Mouse (Mus musculus) liver, embryonic 13.5 days (tissue): ENCODE measurements around the gene Calml3. TPM values are rescaled to one million over a fixed set of nuclear protein-coding genes. Genes with fewer than 3 reads are reported as not detected.

ENCODE experiments used
- ATAC-seq: fragments of 200-750 bp; cut with Nextera tagmentation; 2 replicates; pipeline ENCODE4 v1.8.0; 2017; ENCODE audit warnings: low read depth, mild to moderate bottlenecking, moderate number of reproducible peaks, moderate library complexity
- DNase-seq: peaks from one replicate; pipeline ENCODE4 v3.0.0; 2022
- H3K27ac ChIP-seq: fragments of 300-500 bp; sonication (generic); 2 replicates; pipeline ENCODE4 v1.5.1; 2015; ENCODE audit warnings: moderate library complexity, mild to moderate bottlenecking, inconsistent platforms
- H3K27me3 ChIP-seq: fragments of 300-500 bp; sonication (generic); 2 replicates; pipeline ENCODE4 v1.6.1; 2015; ENCODE audit warnings: mild to moderate bottlenecking, inconsistent platforms
- H3K36me3 ChIP-seq: fragments of 300-500 bp; sonication (generic); 2 replicates; pipeline ENCODE4 v1.6.1; 2015; ENCODE audit warnings: mild to moderate bottlenecking, inconsistent platforms
- H3K4me1 ChIP-seq: fragments of 300-500 bp; sonication (generic); replicated peaks from 2 replicates; pipeline ENCODE4 v1.6.1; 2015; ENCODE audit warnings: inconsistent platforms
- H3K4me2 ChIP-seq: fragments of 300-500 bp; sonication (generic); 2 replicates; pipeline ENCODE4 v1.6.1; 2015; ENCODE audit warnings: inconsistent platforms, mild to moderate bottlenecking, moderate library complexity
- H3K4me3 ChIP-seq: fragments of 300-500 bp; sonication (generic); replicated peaks from 2 replicates; pipeline ENCODE4 v1.5.1; 2015; ENCODE audit warnings: mild to moderate bottlenecking, inconsistent platforms
- H3K9ac ChIP-seq: fragments of 300-500 bp; sonication (generic); 2 replicates; pipeline ENCODE4 v1.6.1; 2015; ENCODE audit warnings: mild to moderate bottlenecking, inconsistent platforms
- H3K9me3 ChIP-seq: fragments of 300-500 bp; sonication (generic); replicated peaks from 2 replicates; pipeline ENCODE4 v1.6.1; 2016; ENCODE audit warnings: inconsistent platforms
- WGBS: fragments of 180-500 bp; shearing (Covaris S2); methylation state at CpG from one replicate; pipeline ENCODE4 v1.1.7; 2015; ENCODE audit not compliant: insufficient replicate concordance; 5-methylcytosine and 5-hydroxymethylcytosine counted together
- polyA plus RNA-seq: library from polyadenylated mRNA; unstranded; fragments of >200 nt; fragmentation: Nextera tagmentation; extraction: Ambion mirVana; gene quantifications from 2 replicates; pipeline ENCODE4 v1.2.1, GENCODE M21; 2015

Gene Calml3
- polyA plus RNA-seq, 1 experiment from 2014 or later = not detected

DNA sequence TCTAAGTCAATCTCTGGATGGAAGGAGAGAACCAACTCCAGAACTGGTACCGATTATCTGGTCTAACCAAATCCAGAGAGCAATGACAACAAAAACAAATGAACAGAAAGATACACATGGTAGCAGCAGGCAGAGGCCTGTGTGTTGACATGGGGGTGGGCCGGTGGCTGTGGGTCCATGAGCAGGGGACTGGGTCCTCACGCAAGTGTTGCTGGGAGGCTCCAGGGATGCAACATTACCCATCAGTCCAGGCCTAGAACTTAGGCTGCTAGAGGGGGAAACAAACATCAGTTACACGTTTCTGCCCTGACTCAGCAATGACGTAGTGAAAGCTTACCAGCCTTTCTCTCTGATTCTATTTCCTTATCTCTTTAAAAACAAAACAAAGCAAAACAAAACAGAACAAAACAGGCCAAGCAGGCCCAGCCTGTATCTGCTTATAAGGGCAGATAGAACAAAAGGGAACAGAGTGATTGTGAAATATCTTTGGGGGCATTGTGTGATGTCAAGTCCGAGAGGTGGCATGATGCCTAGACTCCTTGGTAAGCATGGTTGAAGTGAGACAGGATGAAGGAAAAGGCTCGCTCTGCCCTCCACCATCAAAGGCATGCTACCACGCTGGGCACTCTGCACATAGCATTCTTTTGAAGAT is 24.4 kb downstream of the Calml3 start:
- Histone ChIP-seq H3K9me3 (no peaks in the 10 kb centered on the region), H3K9ac (no peak overlapping the region), H3K4me2 (no peak overlapping the region), H3K4me1 (no peaks in the 10 kb centered on the region), H3K4me3 (no peak overlapping the region), H3K27ac (no peak overlapping the region), H3K27me3 (no peaks in the 10 kb centered on the region), H3K36me3 (no peaks in the 10 kb centered on the region)
- 60% methylated on average over 8 of the region's 8 CpGs for WGBS
- DNase-seq (no peak), ATAC-seq (no peak)

DNA sequence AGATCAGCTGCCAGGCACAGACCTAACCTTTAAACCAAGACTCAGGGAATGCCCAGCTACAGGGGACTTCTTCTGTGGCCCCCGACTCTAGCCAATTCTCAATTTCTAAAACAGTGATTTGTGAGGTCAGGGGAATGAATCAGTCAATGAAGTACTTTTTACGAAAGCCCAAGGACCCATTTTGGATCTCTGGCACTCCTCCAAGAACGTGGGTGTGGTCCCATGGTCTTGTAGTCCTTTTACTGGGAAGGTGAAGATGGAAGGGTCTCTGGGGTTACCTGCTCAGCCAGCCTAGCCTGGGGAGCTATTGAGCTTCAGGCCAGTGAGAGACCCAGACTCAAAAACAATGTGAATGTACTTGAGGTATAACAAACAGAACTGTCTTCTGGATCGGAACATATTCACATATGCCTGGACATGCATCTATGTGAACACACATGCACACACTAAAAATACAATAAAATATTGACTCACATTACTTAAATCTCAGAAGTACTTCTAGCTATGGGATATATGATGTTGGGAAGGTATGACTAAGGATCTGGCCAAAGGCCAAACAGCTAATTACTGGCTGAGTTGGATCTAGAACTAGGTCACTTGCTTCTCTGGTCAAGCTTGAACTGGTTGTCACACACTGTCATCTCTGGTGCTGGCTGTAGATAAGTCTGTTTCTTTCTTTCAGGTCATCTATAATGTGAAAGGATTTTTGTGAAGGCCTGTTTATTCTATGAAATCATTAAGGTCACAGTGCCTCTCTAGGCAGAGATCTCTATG is 25.3 kb downstream of the Calml3 start:
- no peak overlapping the region for H3K27ac ChIP-seq
- no peaks in the 10 kb centered on the region for H3K4me1 ChIP-seq
- H3K9ac ChIP-seq = no peak overlapping the region
- WGBS = 64% methylated on average over 4 of the region's 4 CpGs
- H3K9me3 ChIP-seq = no peaks in the 10 kb centered on the region
- ATAC-seq (no peak), DNase-seq (no peak)
- no peak overlapping the region for H3K4me2 ChIP-seq
- H3K27me3 ChIP-seq = no peaks in the 10 kb centered on the region
- H3K36me3 ChIP-seq = no peaks in the 10 kb centered on the region
- no peak overlapping the region for H3K4me3 ChIP-seq

DNA sequence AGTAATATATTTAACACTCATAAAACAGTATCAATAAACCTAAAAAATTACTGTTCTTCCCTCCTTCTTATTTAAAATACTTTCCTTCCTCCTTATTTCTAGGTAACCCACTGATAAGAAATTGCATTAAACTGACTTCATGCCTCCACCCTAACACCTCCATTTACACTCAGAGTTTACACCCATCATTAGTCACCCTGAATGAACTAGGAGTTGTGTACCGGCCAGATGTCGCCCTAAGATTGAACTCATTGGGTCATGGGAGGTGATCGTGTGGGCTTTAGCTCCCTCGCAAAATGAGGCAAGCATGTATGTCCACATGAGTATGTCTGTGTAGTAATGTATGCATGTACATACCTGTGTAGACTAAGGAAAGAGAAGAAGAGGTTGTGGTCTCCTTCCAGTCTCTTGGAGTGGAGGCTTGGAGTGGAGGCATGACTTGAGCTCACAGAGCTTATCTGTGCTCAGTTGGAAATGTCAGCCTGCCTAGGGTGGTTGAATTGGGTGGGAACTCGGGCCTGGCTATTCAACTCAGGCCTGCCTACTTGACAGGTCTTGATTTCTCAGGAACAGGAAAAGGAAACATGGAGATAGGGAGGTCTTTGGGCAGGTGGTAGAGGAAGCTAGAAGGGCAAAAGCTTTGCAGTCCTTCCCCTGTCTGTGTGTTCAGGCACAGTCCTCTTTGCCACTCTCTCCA is 26.8 kb downstream of the Calml3 start:
- DNase-seq (no peak), ATAC-seq (no peak)
- no peak overlapping the region for H3K4me3 ChIP-seq
- H3K4me2 ChIP-seq = no peak overlapping the region
- no peak overlapping the region for H3K27ac ChIP-seq
- no peak overlapping the region for H3K9ac ChIP-seq
- no peaks in the 10 kb centered on the region for H3K9me3 ChIP-seq
- no peaks in the 10 kb centered on the region for H3K36me3 ChIP-seq
- no peaks in the 10 kb centered on the region for H3K27me3 ChIP-seq
- no peaks in the 10 kb centered on the region for H3K4me1 ChIP-seq
- WGBS = 71% methylated on average over 5 of the region's 5 CpGs

DNA sequence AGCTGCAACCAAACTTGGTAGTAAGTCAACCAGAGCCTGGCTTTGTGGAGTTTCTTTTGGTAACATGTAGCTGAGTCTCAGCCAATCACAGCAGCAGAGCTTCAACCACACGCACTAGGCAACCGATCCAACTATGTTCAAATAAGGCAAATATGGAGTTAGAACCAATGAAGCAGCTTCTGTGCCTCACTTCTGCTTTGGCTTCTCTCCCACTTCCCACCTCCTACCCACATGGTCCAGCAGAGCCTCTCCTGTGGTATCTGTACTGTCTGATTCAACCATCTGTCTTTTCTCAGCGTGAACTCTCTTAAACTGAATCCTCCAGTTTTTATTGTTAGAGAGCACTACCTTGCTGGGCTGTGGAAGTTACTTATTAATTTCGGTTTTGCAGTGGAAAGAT is 27.7 kb downstream of the Calml3 start:
- Histone ChIP-seq H3K27me3 (no peaks in the 10 kb centered on the region), H3K9ac (no peak overlapping the region), H3K4me2 (no peak overlapping the region), H3K9me3 (no peaks in the 10 kb centered on the region), H3K4me1 (no peaks in the 10 kb centered on the region), H3K4me3 (no peak overlapping the region), H3K27ac (no peak overlapping the region), H3K36me3 (no peaks in the 10 kb centered on the region)
- ATAC-seq = no peak
- WGBS = 59% methylated on average over 4 of the region's 4 CpGs
- no peak for DNase-seq

DNA sequence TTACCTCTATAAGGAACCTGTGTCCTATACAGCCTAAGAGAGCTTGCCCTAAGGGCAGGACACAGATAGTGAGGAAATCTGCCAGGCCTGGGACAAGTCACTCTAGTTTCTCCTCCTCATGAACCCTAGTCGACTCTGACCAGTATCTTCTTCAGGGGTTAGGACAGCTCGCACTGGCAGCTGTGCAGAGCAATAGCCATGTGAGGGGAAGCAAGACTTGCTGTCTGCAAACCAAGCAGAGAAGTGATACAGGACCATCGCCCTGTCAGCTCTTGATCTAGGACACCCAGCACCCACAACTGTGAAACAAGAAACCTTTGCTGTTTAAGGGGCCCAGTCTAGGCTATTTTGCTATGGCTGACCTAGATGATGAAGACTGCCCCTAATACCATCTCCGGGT is 29.1 kb downstream of the Calml3 start:
- Histone ChIP-seq H3K4me2 (no peak overlapping the region), H3K9ac (no peak overlapping the region)
- WGBS = 54% methylated on average over 4 of the region's 4 CpGs

DNA sequence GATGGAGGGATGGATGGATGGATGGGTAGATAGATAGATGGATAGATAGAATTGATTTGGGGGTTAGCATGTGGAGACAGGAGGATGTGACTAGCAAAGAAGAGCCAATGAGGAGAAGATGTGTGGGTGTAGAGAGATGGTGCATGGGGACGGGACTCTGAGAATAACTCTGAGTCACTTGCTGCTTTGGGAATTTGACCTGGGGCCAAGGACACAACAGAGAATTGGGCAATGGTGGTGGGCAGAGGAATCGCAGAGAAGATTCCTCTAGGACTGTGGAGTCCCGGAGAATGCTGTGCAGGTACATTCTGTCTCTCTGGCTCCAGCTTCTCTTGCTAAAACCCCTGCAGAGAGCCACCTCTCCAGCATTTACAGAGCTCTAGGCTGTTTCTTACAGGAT is 29.8 kb downstream of the Calml3 start:
- no peak overlapping the region for H3K27ac ChIP-seq
- H3K4me2 ChIP-seq = no peak overlapping the region
- no peak overlapping the region for H3K9ac ChIP-seq
- DNase-seq (no peak), ATAC-seq (no peak)
- no peaks in the 10 kb centered on the region; the same call in 1 of the 2 replicates for H3K4me1 ChIP-seq
- no peaks in the 10 kb centered on the region for H3K36me3 ChIP-seq
- H3K27me3 ChIP-seq = no peaks in the 10 kb centered on the region
- WGBS = 66% methylated on average over 3 of the region's 3 CpGs
- no peaks in the 10 kb centered on the region for H3K9me3 ChIP-seq
- no peak overlapping the region for H3K4me3 ChIP-seq

More for the DNA sequence above, 29.1 kb downstream of the Calml3 start:
- Histone ChIP-seq H3K4me3 (no peak overlapping the region), H3K36me3 (no peaks in the 10 kb centered on the region), H3K9me3 (no peaks in the 10 kb centered on the region), H3K27ac (no peak overlapping the region), H3K27me3 (no peaks in the 10 kb centered on the region), H3K4me1 (no peaks in the 10 kb centered on the region; the same call in 1 of the 2 replicates)
- no peak for ATAC-seq
- no peak for DNase-seq

DNA sequence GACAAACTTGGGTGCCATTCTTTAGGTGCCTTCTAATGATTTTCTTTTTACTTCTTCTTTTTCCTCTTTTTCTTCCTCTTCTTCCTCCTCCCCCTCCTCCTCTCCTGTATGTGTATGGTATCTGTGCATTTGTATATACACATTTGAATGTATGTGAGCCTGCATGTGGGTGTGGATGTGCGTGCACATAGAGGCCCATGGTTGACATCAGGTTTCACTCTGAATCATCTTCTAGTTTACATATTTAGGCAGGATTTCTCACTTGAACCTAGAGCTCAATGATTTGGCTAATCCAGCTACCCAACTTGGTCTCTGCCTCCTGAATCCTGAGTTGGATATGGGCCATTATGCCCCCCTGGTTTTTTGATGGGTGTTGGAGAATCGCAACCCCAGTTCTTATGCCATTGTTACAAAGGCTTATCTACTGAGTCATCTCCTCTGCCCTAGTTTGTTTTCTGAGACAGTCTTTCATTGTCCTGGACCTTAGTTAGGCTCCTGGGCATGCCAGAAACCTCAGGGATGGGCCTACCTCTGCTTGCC is 30.9 kb downstream of the Calml3 start:
- DNase-seq (no peak), ATAC-seq (no peak)
- no peaks in the 10 kb centered on the region for H3K27me3 ChIP-seq
- no peak overlapping the region for H3K27ac ChIP-seq
- H3K9me3 ChIP-seq = no peaks in the 10 kb centered on the region
- no peak overlapping the region for H3K4me3 ChIP-seq
- peaks cover 3% of the 10 kb centered on the region; the same call in 1 of the 2 replicates for H3K4me1 ChIP-seq
- H3K4me2 ChIP-seq = no peak overlapping the region
- H3K9ac ChIP-seq = no peak overlapping the region
- H3K36me3 ChIP-seq = no peaks in the 10 kb centered on the region
- WGBS = 76% methylated on average over 2 of the region's 2 CpGs

DNA sequence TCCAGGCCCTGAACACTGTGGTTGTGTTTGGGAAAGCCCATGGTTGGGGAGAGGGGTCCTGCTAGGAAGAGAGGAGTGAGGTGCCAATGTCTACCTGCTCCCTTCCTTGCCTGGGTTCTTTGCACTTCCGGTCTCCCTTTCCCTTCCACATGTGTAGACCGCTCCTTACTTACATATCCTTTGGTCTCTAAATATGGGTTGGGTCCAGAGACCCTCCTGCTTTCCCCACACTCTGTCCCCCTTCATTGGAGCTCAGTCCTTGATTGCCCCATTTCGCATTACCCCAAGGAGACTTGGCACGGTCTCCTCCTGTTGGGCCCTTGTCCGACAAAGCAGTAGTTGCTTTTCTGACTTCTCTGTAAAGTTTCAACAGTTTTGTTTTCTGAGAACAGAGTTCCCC is 32.9 kb downstream of the Calml3 start:
- ATAC-seq (no peak), DNase-seq (no peak)
- H3K4me2 ChIP-seq = no peak overlapping the region
- no peak overlapping the region for H3K9ac ChIP-seq
- H3K36me3 ChIP-seq = no peaks in the 10 kb centered on the region
- no peaks in the 10 kb centered on the region for H3K27me3 ChIP-seq
- 72% methylated on average over 5 of the region's 5 CpGs for WGBS
- H3K4me3 ChIP-seq = no peak overlapping the region
- no peaks in the 10 kb centered on the region for H3K9me3 ChIP-seq
- H3K27ac ChIP-seq = no peak overlapping the region
- peaks cover 3% of the 10 kb centered on the region; the same call in 1 of the 2 replicates for H3K4me1 ChIP-seq

DNA sequence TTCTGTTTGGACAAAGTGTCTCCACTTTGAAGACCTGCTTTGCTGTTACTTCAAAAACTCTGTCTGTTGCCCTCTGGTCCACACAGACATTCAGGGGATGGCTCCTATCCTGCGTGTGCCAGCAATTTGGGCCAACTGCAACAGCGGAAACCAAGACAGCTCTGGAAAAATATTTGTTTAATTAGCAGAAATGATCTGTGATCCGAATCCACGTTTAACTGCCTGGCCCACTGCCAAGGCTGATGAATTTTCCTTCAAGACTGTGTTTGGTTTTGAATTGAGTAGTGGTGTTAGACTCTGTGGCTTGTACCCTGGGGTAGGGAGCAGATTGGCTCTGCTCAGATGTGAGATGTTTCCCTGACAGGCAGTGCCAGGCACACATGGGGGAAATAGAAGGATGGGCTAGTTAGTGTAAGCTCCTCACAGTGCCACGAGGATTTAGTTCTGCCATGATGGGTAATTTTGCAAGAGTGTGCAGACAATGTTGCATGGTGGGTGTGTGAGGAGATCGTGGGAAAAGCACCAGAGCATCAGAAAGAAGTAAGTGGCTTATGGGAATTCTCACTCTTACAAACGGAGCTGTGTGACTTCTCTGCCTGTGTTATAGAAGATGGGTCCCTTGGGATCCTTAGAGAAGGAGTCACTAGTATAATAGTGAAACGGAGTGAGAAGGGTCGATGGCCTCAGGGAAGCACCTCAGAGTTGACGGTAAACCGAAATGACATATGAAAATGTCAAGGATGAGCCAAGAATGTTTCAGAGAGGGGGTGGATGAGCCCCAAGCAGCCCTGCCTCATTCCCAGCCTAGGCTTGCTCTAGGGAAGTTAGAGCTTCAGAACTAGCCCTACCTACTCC is 33.7 kb downstream of the Calml3 start:
- Histone ChIP-seq H3K27me3 (no peaks in the 10 kb centered on the region), H3K9me3 (no peaks in the 10 kb centered on the region), H3K4me3 (no peak overlapping the region), H3K4me1 (peaks cover 3% of the 10 kb centered on the region; the same call in 1 of the 2 replicates), H3K27ac (no peak overlapping the region), H3K9ac (no peak overlapping the region), H3K36me3 (no peaks in the 10 kb centered on the region), H3K4me2 (no peak overlapping the region)
- ATAC-seq (no peak), DNase-seq (no peak)
- 60% methylated on average over 11 of the region's 11 CpGs for WGBS

DNA sequence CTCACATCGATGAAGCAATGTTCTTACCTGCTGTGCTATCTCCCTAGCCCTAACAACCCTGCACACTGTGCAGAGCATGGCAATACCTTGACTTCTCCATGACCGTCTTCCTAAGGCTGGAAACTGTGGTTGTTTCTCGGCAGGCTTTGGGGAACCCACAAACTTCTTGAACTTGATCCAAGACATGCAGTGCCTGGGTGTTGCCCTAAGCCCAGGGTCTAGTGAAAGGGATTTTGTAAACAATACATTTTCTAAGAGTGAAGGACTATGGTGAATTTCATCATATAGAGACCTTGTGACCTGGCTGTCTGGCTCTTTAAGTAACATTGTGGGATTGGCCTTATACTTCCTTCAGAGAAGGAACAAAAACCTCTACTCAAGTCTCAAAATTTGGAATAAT is 34.6 kb downstream of the Calml3 start:
- Histone ChIP-seq H3K27me3 (no peaks in the 10 kb centered on the region), H3K36me3 (no peaks in the 10 kb centered on the region), H3K4me1 (peaks cover 3% of the 10 kb centered on the region; the same call in 1 of the 2 replicates), H3K4me2 (no peak overlapping the region), H3K9me3 (no peaks in the 10 kb centered on the region), H3K4me3 (no peak overlapping the region), H3K9ac (no peak overlapping the region), H3K27ac (no peak overlapping the region)
- ATAC-seq = no peak
- DNase-seq = no peak
- 52% methylated on average over 3 of the region's 3 CpGs for WGBS
